Mouse (Mus musculus) E14TG2a.4 (cell line): Measurements from ENCODE around the gene Pithd1.

ENCODE experiments used
- CTCF ChIP-seq: conservative IDR thresholded peaks from 2 replicates; pipeline ENCODE4 v1.5.1; 2014; ENCODE audit warnings: low read length
- NANOG ChIP-seq: IDR thresholded peaks from 2 replicates; pipeline ENCODE4 v1.6.1; 2014; ENCODE audit warnings: borderline replicate concordance, low read length, mixed read lengths
- POU5F1 ChIP-seq: IDR thresholded peaks from 2 replicates; pipeline ENCODE4 v1.6.1; 2014; ENCODE audit warnings: low read length, borderline replicate concordance

GRCm38 (mm10) chr4:136008782-136009447 lies 21.9 kb upstream of the Pithd1 start:
- TF ChIP-seq CTCF, result no peak
- no peak for TF ChIP-seq NANOG
- TF ChIP-seq POU5F1, result no peak
